Mouse (Mus musculus): ENCODE measurements around the gene Rela. TPM values are rescaled to one million over a fixed set of nuclear protein-coding genes. Genes with fewer than 3 reads are reported as not detected.

Rela gene
- polyA plus RNA-seq, 1 experiment = 118 TPM

DNA sequence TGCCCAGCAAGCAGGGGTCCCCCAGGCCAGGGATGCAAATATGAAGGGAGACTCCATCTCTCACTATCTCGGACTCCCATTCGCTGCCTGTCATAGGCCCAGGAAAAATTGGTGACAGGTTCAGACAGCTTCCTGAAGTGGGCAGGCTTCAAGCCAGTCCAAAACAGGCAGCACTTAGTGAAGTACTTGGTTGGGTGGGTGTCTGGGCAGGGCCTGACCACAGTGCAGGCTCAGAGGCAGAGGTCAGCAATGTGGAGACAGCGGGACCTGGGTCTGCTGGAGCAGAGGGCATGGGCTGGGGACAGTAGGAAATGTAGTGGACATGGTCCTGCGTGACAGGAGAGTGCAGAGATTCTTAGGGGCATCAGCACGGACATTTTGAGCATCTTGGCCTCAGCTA lies 54.3 kb downstream of the Rela start:
- TF ChIP-seq POLR2A (IDR thresholded peaks at IDR 0.05; ENCODE audit: borderline replicate concordance, extremely low read depth, low read depth, low read length) (peak; percentile 55; the same call in 1 of the 2 replicates), CTCF (IDR thresholded peaks at IDR 0.05; ENCODE audit: insufficient read depth, low read length) (no peak)
- peak; percentile 33 for DNase-seq
- Histone ChIP-seq H3K4me3 (replicated peaks; ENCODE audit: extremely low read depth, low read depth, low read length) (peak overlapping the region; percentile 97), H3K4me1 (ENCODE audit: control insufficient read depth, insufficient read depth, low read length) (peaks cover 20% of the 10 kb centered on the region)
- 40% methylated on average over 5 of the region's 5 CpGs for WGBS

- Histone ChIP-seq H3K4me3 (replicated peaks; ENCODE audit: extremely low read depth, low read depth, low read length) (peak overlapping the region; percentile 97), H3K4me1 (ENCODE audit: control insufficient read depth, insufficient read depth, low read length) (peaks cover 19% of the 10 kb centered on the region)
- 32% methylated on average over 10 of the region's 10 CpGs for WGBS
- peak; percentile 50 for DNase-seq
- TF ChIP-seq CTCF (IDR thresholded peaks at IDR 0.05; ENCODE audit: insufficient read depth, low read length) (no peak), POLR2A (IDR thresholded peaks at IDR 0.05; ENCODE audit: borderline replicate concordance, extremely low read depth, low read depth, low read length) (no peak)
Measured at GRCm38 (mm10) chr19:5692086-5692912, 55.0 kb downstream of the Rela start.

DNA sequence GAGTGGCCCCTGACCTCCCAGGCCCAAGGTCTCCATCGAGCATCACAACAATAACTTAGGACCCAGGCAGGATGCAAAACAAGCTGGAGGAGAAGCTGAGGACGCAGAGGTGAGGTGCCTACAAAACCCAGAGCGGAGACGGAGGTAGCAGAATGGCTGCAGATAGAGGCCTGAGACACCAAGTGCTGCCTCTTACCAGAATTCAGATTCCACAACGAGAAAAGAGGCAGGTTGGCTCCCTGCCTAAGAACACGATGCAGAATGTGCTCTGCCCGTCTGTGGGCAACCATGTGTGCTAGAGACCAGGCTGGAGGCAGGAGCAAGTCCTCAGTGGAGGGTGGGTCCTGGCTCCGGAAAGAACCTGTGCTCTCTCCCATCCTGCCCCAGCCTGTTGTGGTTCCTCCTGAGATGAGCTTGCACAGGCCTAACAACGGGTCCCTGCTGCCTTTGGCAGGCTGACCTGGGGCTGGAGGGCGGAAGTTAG lies 55.7 kb downstream of the Rela start:
- 27% methylated on average over 10 of the region's 10 CpGs for WGBS
- Histone ChIP-seq H3K4me3 (replicated peaks; ENCODE audit: extremely low read depth, low read depth, low read length) (peak overlapping the region; percentile 25), H3K4me1 (ENCODE audit: control insufficient read depth, insufficient read depth, low read length) (peaks cover 14% of the 10 kb centered on the region)
- TF ChIP-seq POLR2A (IDR thresholded peaks at IDR 0.05; ENCODE audit: borderline replicate concordance, extremely low read depth, low read depth, low read length) = no peak
- TF ChIP-seq CTCF (IDR thresholded peaks at IDR 0.05; ENCODE audit: insufficient read depth, low read length) = no peak
- no peak for DNase-seq

- WGBS = 65% methylated on average over 6 of the region's 6 CpGs
- Histone ChIP-seq H3K4me1 (ENCODE audit: control insufficient read depth, insufficient read depth, low read length) (peaks cover 14% of the 10 kb centered on the region), H3K4me3 (replicated peaks; ENCODE audit: extremely low read depth, low read depth, low read length) (no peak overlapping the region)
Measured at GRCm38 (mm10) chr19:5693801-5694200, 56.5 kb downstream of the Rela start.

GRCm38 (mm10) chr19:5695849-5696462 lies 58.7 kb downstream of the Rela start:
- peaks cover 9% of the 10 kb centered on the region for H3K4me1 ChIP-seq (ENCODE audit: control insufficient read depth, insufficient read depth, low read length)
- no peak overlapping the region for H3K4me3 ChIP-seq (replicated peaks; ENCODE audit: extremely low read depth, low read depth, low read length)
- no peak for TF ChIP-seq POLR2A (IDR thresholded peaks at IDR 0.05; ENCODE audit: borderline replicate concordance, extremely low read depth, low read depth, low read length)
- no peak for TF ChIP-seq CTCF (IDR thresholded peaks at IDR 0.05; ENCODE audit: insufficient read depth, low read length)
- DNase-seq = no peak
- 68% methylated on average over 41 of the region's 41 CpGs for WGBS

More at GRCm38 (mm10) chr19:5693801-5694200, 56.5 kb downstream of the Rela start:
- DNase-seq = no peak
- TF ChIP-seq CTCF (IDR thresholded peaks at IDR 0.05; ENCODE audit: insufficient read depth, low read length) (no peak), POLR2A (IDR thresholded peaks at IDR 0.05; ENCODE audit: borderline replicate concordance, extremely low read depth, low read depth, low read length) (no peak)

Other genes starting within 250 kb of the Rela start
- gene Sart1, start 248.8 kb upstream of the Rela start, polyA plus RNA-seq (2012; rRNA removed) = 15.6 and 35.7 TPM in 2 replicates
- gene Tsga10ip, start 235.0 kb upstream of the Rela start, polyA plus RNA-seq (2012; rRNA removed) = not detected in 2 replicates
- 151 and 176 TPM in 2 replicates for gene Drap1, start 212.5 kb upstream of the Rela start, polyA plus RNA-seq (2012; rRNA removed)
- gene AI837181, start 212.3 kb upstream of the Rela start, polyA plus RNA-seq (2012; rRNA removed) = 85.2 and 86.7 TPM in 2 replicates
- gene Fosl1, start 189.9 kb upstream of the Rela start, polyA plus RNA-seq (2012; rRNA removed) = 0.34 and 0.36 TPM in 2 replicates
- 15.8 and 17.0 TPM in 2 replicates for gene Ccdc85b, start 179.6 kb upstream of the Rela start, polyA plus RNA-seq (2012; rRNA removed)
- 129 and 144 TPM in 2 replicates for gene Fibp, start 176.9 kb upstream of the Rela start, polyA plus RNA-seq (2012; rRNA removed)
- 4.9 and 5.7 TPM in 2 replicates for gene Ctsw, start 169.0 kb upstream of the Rela start, polyA plus RNA-seq (2012; rRNA removed)
- gene Efemp2, start 163.5 kb upstream of the Rela start, polyA plus RNA-seq (2012; rRNA removed) = 96.9 and 103 TPM in 2 replicates
- 50.3 and 53.0 TPM in 2 replicates for gene Mus81, start 149.1 kb upstream of the Rela start, polyA plus RNA-seq (2012; rRNA removed)
- gene Cfl1, start 147.0 kb upstream of the Rela start, polyA plus RNA-seq (2012; rRNA removed) = 439 and 568 TPM in 2 replicates
- 1.1 and 1.2 TPM in 2 replicates for gene 1700020D05Rik, start 133.7 kb upstream of the Rela start, polyA plus RNA-seq (2012; rRNA removed)
- gene Snx32, start 126.9 kb upstream of the Rela start, polyA plus RNA-seq (2012; rRNA removed) = 8.8 and 15.6 TPM in 2 replicates
- 2.3 and 11.2 TPM in 2 replicates for gene Ovol1, start 76.8 kb upstream of the Rela start, polyA plus RNA-seq (2012; rRNA removed)
- 14.5 and 15.3 TPM in 2 replicates for gene Ap5b1, start 69.5 kb upstream of the Rela start, polyA plus RNA-seq (2012; rRNA removed)
- 38.6 and 47.6 TPM in 2 replicates for gene Rnaseh2c, start 35.6 kb upstream of the Rela start, polyA plus RNA-seq (2012; rRNA removed)
- gene Kat5, start 27.2 kb upstream of the Rela start, polyA plus RNA-seq (2012; rRNA removed) = 72.5 and 75.7 TPM in 2 replicates
- gene Sipa1, start 26.2 kb downstream of the Rela start, polyA plus RNA-seq (2012; rRNA removed) = 163 and 214 TPM in 2 replicates
- 141 and 162 TPM in 2 replicates for gene Map3k11, start 51.3 kb downstream of the Rela start, polyA plus RNA-seq (2012; rRNA removed)
- gene Pcnx3, start 51.4 kb downstream of the Rela start, polyA plus RNA-seq (2012; rRNA removed) = 156 and 166 TPM in 2 replicates
- 2.0 and 4.6 TPM in 2 replicates for gene Kcnk7, start 66.9 kb downstream of the Rela start, polyA plus RNA-seq (2012; rRNA removed)
- gene Ehbp1l1, start 88.8 kb downstream of the Rela start, polyA plus RNA-seq (2012; rRNA removed) = 64.4 and 73.8 TPM in 2 replicates
- gene Fam89b, start 92.2 kb downstream of the Rela start, polyA plus RNA-seq (2012; rRNA removed) = 231 and 234 TPM in 2 replicates
- gene Ltbp3, start 103.4 kb downstream of the Rela start, polyA plus RNA-seq (2012; rRNA removed) = 236 and 238 TPM in 2 replicates
- gene Scyl1, start 133.9 kb downstream of the Rela start, polyA plus RNA-seq (2012; rRNA removed) = 113 and 116 TPM in 2 replicates
- gene Frmd8, start 237.8 kb downstream of the Rela start, polyA plus RNA-seq (2012; rRNA removed) = 32.1 and 37.8 TPM in 2 replicates
- 24.5 and 26.0 TPM in 2 replicates for gene Slc25a45, start 240.3 kb downstream of the Rela start, polyA plus RNA-seq (2012; rRNA removed)